Mouse (Mus musculus) liver, postnatal 0 days (tissue): ENCODE data around the gene Ppp1r27.

ENCODE experiments used
- CTCF ChIP-seq: sonication (generic); IDR thresholded peaks from 2 replicates; pipeline ENCODE4 v1.5.1; 2016; ENCODE audit warnings: antibody characterized with exemption, low read depth
- EP300 ChIP-seq: IDR thresholded peaks from 2 replicates; pipeline ENCODE4 v1.6.1; 2016; ENCODE audit warnings: antibody characterized with exemption, low read depth, mild to moderate bottlenecking

- TF ChIP-seq CTCF = no peak
- no peak for TF ChIP-seq EP300
These were observed 47.5 kb upstream of the Ppp1r27 start, which contains the start of the genes Alyref and Anapc11 for GRCm38 (mm10) chr11:120598283-120598989.
